Mouse (Mus musculus): ENCODE data around the gene Bend5.

Gene Bend5

GRCm38 (mm10) chr4:111487233-111487843, 72.5 kb downstream of the Bend5 start:
- no peak for DNase-seq

- no peak for DNase-seq
Measured at GRCm38 (mm10) chr4:111493750-111494404, 79.1 kb downstream of the Bend5 start.

- DNase-seq, result peak; percentile 73
Measured at GRCm38 (mm10) chr4:111495949-111496348, 81.1 kb downstream of the Bend5 start.

GRCm38 (mm10) chr4:111498751-111499150, 83.9 kb downstream of the Bend5 start:
- DNase-seq, result peak; percentile 71

DNA sequence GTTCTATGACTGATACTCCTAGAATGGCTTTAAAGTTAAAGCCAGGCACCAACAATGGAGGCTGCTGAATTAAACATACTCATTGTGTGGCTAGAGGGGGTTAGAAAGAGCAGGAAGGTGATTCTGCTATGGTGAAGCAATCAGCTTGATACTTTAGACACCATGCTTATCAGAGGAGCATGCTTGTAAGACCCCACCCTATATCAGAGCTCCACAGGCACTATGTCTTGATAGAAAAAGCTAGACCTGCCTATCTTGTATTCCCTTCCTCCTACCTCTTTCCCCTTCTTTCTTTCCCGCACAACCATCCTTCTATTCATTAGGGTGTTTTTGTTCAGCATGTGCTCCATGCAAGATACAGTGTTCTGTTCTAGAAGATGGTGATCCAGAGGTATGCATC, 86.6 kb downstream of the Bend5 start:
- no peak for DNase-seq

DNA sequence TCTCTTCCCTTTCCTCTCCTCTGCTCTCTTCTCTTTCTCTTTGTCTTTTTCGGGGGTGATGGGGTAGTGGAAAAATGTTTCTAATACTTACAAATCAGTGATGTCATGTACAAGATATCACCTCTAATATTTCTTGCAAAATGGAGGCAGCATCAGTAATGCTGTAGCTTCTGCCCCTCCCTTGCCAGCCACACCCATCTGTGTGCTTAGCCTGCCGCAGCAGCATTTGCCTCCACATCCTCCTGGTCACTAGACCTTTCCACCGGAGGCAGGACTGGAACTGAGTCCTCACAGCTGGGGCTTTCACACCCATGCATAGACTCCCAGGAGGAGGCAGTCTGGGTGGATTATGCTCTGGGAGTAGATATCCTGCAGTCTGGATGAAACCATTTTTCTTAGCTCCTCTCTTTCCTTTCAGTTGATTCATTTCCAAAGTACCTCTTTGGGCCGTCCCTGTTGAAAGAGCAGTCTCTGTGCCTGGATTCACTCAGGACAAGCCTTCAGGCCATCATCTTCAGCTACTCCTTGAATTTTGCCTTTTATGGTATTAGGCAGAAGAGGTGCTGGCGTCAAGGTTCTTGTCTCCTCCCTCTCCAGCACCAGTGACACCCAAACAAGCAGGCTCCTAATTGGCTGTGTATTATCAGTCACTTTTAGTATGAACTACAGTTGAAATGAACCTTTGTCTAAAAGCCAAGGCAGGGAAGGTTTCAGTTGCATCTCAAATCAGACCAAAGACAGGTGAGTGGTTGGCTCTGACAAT, 88.3 kb downstream of the Bend5 start:
- DNase-seq, result no peak

DNA sequence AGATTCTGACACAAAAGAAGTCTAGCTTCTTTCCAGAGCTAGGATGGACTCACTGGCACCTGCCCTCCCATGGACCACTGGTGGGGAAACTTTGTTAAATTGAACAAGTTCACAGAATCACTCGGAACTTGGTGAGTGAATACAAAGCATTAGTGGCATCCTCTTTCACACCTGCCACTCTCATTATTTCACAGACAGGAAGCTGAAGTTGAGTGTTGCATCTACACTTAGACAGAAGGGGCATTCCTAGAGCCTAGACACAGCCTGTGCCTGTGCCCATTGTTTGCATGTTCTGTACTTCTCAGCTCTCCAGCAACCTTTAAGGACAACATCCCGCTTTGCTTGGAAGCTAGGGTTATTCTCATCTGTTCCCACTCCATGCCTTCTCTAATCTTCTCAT, 90.1 kb downstream of the Bend5 start:
- no peak for DNase-seq

Measured in right cerebral cortex, postnatal 25 days (tissue).